Mouse (Mus musculus) ES-Bruce4 (cell line): ENCODE measurements at regions not wholly inside any gene's neighbourhood (a gene's known extent, or its start where the extent isn't known, plus 50 kb on each side); places are given as distances from the start of the nearest gene placed in this dataset.

Experiments
- EP300 ChIP-seq: IDR thresholded peaks from 2 replicates; pipeline ENCODE4 v1.6.1; 2011; ENCODE audit warnings: low read depth, low read length; ENCODE audit not compliant: insufficient read depth
- POLR2A ChIP-seq: IDR thresholded peaks from one replicate; pipeline ENCODE4 v1.8.1; 2011; ENCODE audit warnings: low read length; ENCODE audit not compliant: insufficient read depth

- TF ChIP-seq EP300, result no peak
- no peak for TF ChIP-seq POLR2A
Measured at GRCm38 (mm10) chr9:22937686-22938391, 285.0 kb upstream of the Bmper start.
